Mouse (Mus musculus) stomach, embryonic 16.5 days (tissue): Measurements from ENCODE around the gene Gm5136. TPM values are rescaled to one million over a fixed set of nuclear protein-coding genes. Genes with fewer than 3 reads are reported as not detected.

Experiments used
- ATAC-seq: fragments of 200-750 bp; cut with Nextera tagmentation; 2 replicates; pipeline ENCODE4 v1.8.0; 2017; ENCODE audit warnings: moderate number of reproducible peaks, moderate TSS enrichment; ENCODE audit not compliant: insufficient read depth, low FRiP score
- H3K27ac ChIP-seq: fragments of 300-500 bp; sonication (generic); 2 replicates; pipeline ENCODE4 v1.5.1; 2014; ENCODE audit warnings: low read length
- H3K27me3 ChIP-seq: fragments of 300-500 bp; sonication (generic); 2 replicates; pipeline ENCODE4 v1.6.1; 2014; ENCODE audit warnings: low read length, control low read depth, mixed read lengths; ENCODE audit not compliant: control insufficient read depth, insufficient read depth
- H3K36me3 ChIP-seq: fragments of 300-500 bp; sonication (generic); 2 replicates; pipeline ENCODE4 v1.6.1; 2014; ENCODE audit warnings: low read length; ENCODE audit not compliant: control insufficient read depth, insufficient read depth
- H3K4me1 ChIP-seq: fragments of 300-500 bp; sonication (generic); 2 replicates; pipeline ENCODE4 v1.6.1; 2014; ENCODE audit warnings: low read length, control low read depth, mixed read lengths; ENCODE audit not compliant: control insufficient read depth, insufficient read depth
- H3K4me2 ChIP-seq: fragments of 300-500 bp; sonication (generic); 2 replicates; pipeline ENCODE4 v1.6.1; 2014; ENCODE audit warnings: low read depth, low read length, mixed read lengths
- H3K4me3 ChIP-seq: fragments of 300-500 bp; sonication (generic); replicated peaks from 2 replicates; pipeline ENCODE4 v1.5.1; 2014; ENCODE audit warnings: mild to moderate bottlenecking, low read length
- H3K9ac ChIP-seq: fragments of 300-500 bp; sonication (generic); 2 replicates; pipeline ENCODE4 v1.6.1; 2014; ENCODE audit warnings: low read length
- H3K9me3 ChIP-seq: fragments of 300-500 bp; sonication (generic); replicated peaks from 2 replicates; pipeline ENCODE4 v1.6.1; 2016; ENCODE audit warnings: low read length, control low read depth; ENCODE audit not compliant: control insufficient read depth
- WGBS: fragments of 180-500 bp; shearing (Covaris S2); extraction: QIAGEN DNeasy Blood & Tissue Kit; methylation state at CpG from one replicate; pipeline ENCODE4 v1.1.7; 2014; 5-methylcytosine and 5-hydroxymethylcytosine counted together
- polyA plus RNA-seq: library from polyadenylated mRNA; unstranded; fragments of >200 nt; fragmentation: Nextera tagmentation; extraction: Ambion mirVana; gene quantifications from 2 replicates; pipeline ENCODE4 v1.2.1, GENCODE M21; 2015

The Gm5136 gene
- polyA plus RNA-seq = not detected in 2 replicates

- no peaks in the 10 kb centered on the region for H3K27me3 ChIP-seq
- no peak within 1 kb of the TSS for H3K4me2 ChIP-seq
- H3K27ac ChIP-seq = no peak within 1 kb of the TSS
- no peak within 1 kb of the TSS for H3K9ac ChIP-seq
- H3K4me1 ChIP-seq = no peaks in the 10 kb centered on the region
- WGBS = 92% methylated on average over 9 of the region's 9 CpGs
- no peaks in the 10 kb centered on the region for H3K9me3 ChIP-seq
- H3K4me3 ChIP-seq = no peak within 1 kb of the TSS
- H3K36me3 ChIP-seq = no peaks in the 10 kb centered on the region
- ATAC-seq = no peak
Observed at GRCm38 (mm10) chr10:108699946-108700345, at the start of gene Gm5136. TSS of gene Gm5136 (minus strand) at chr10:108700160.

- no peaks in the 10 kb centered on the region for H3K36me3 ChIP-seq
- no peak for ATAC-seq
- H3K4me3 ChIP-seq = no peak overlapping the region
- no peak overlapping the region for H3K27ac ChIP-seq
- no peaks in the 10 kb centered on the region for H3K27me3 ChIP-seq
- no peaks in the 10 kb centered on the region for H3K4me1 ChIP-seq
- WGBS = 90% methylated on average over 2 of the region's 2 CpGs
- H3K9me3 ChIP-seq = no peaks in the 10 kb centered on the region
- H3K9ac ChIP-seq = no peak overlapping the region
- H3K4me2 ChIP-seq = no peak overlapping the region
Observed at GRCm38 (mm10) chr10:108743759-108744158, 43.8 kb upstream of the Gm5136 start.

GRCm38 (mm10) chr10:108733982-108734381, 34.0 kb upstream of the Gm5136 start:
- H3K36me3 ChIP-seq = no peaks in the 10 kb centered on the region
- H3K4me3 ChIP-seq = no peak overlapping the region
- no peaks in the 10 kb centered on the region for H3K9me3 ChIP-seq
- ATAC-seq = no peak
- H3K4me1 ChIP-seq = no peaks in the 10 kb centered on the region
- no peak overlapping the region for H3K9ac ChIP-seq
- no peak overlapping the region for H3K4me2 ChIP-seq
- 50% methylated on average over 2 of the region's 2 CpGs for WGBS
- no peaks in the 10 kb centered on the region for H3K27me3 ChIP-seq
- no peak overlapping the region for H3K27ac ChIP-seq

- 78% methylated on average over 8 of the region's 8 CpGs for WGBS
- no peaks in the 10 kb centered on the region for H3K27me3 ChIP-seq
- H3K36me3 ChIP-seq = no peaks in the 10 kb centered on the region
- ATAC-seq = no peak
- H3K4me1 ChIP-seq = no peaks in the 10 kb centered on the region
- no peaks in the 10 kb centered on the region for H3K9me3 ChIP-seq
- no peak overlapping the region for H3K4me2 ChIP-seq
- H3K4me3 ChIP-seq = no peak overlapping the region
- H3K9ac ChIP-seq = no peak overlapping the region
- H3K27ac ChIP-seq = no peak overlapping the region
Observed at GRCm38 (mm10) chr10:108728961-108729360, 29.0 kb upstream of the Gm5136 start.

- ATAC-seq = no peak
- H3K27me3 ChIP-seq = no peaks in the 10 kb centered on the region
- 84% methylated on average over 4 of the region's 4 CpGs for WGBS
- no peaks in the 10 kb centered on the region for H3K4me1 ChIP-seq
- no peak overlapping the region for H3K4me2 ChIP-seq
- H3K9me3 ChIP-seq = no peaks in the 10 kb centered on the region
- no peaks in the 10 kb centered on the region for H3K36me3 ChIP-seq
- H3K9ac ChIP-seq = no peak overlapping the region
- H3K27ac ChIP-seq = no peak overlapping the region
- H3K4me3 ChIP-seq = no peak overlapping the region
Observed at GRCm38 (mm10) chr10:108726391-108726790, 26.4 kb upstream of the Gm5136 start.

- no peaks in the 10 kb centered on the region for H3K36me3 ChIP-seq
- 75% methylated on average over 3 of the region's 3 CpGs for WGBS
- H3K9me3 ChIP-seq = no peaks in the 10 kb centered on the region
- H3K27ac ChIP-seq = no peak overlapping the region
- H3K9ac ChIP-seq = no peak overlapping the region
- ATAC-seq = no peak
- no peaks in the 10 kb centered on the region for H3K27me3 ChIP-seq
- H3K4me1 ChIP-seq = no peaks in the 10 kb centered on the region
- no peak overlapping the region for H3K4me2 ChIP-seq
- no peak overlapping the region for H3K4me3 ChIP-seq
Observed at GRCm38 (mm10) chr10:108724878-108725277, 24.9 kb upstream of the Gm5136 start.

GRCm38 (mm10) chr10:108710514-108710913, 10.6 kb upstream of the Gm5136 start:
- Histone ChIP-seq H3K4me1 (no peaks in the 10 kb centered on the region), H3K27me3 (no peaks in the 10 kb centered on the region), H3K9ac (no peak overlapping the region), H3K4me2 (no peak overlapping the region), H3K27ac (no peak overlapping the region), H3K9me3 (no peaks in the 10 kb centered on the region), H3K36me3 (no peaks in the 10 kb centered on the region), H3K4me3 (no peak overlapping the region)
- no peak for ATAC-seq
- WGBS = 54% methylated on average over 5 of the region's 5 CpGs

GRCm38 (mm10) chr10:108705658-108706057, 5.7 kb upstream of the Gm5136 start:
- H3K36me3 ChIP-seq = no peaks in the 10 kb centered on the region
- no peaks in the 10 kb centered on the region for H3K27me3 ChIP-seq
- WGBS = 88% methylated on average over 3 of the region's 3 CpGs
- H3K4me1 ChIP-seq = no peaks in the 10 kb centered on the region
- ATAC-seq = no peak
- no peaks in the 10 kb centered on the region for H3K9me3 ChIP-seq
- no peak overlapping the region for H3K9ac ChIP-seq
- no peak overlapping the region for H3K27ac ChIP-seq
- H3K4me3 ChIP-seq = no peak overlapping the region
- H3K4me2 ChIP-seq = no peak overlapping the region

GRCm38 (mm10) chr10:108701361-108702128, 1.6 kb upstream of the Gm5136 start:
- Histone ChIP-seq H3K36me3 (no peaks in the 10 kb centered on the region), H3K4me2 (no peak overlapping the region), H3K4me3 (no peak overlapping the region), H3K9ac (no peak overlapping the region), H3K27ac (no peak overlapping the region), H3K27me3 (no peaks in the 10 kb centered on the region), H3K4me1 (no peaks in the 10 kb centered on the region), H3K9me3 (no peaks in the 10 kb centered on the region)
- ATAC-seq = no peak
- WGBS = 80% methylated on average over 14 of the region's 14 CpGs
